11 mouse cellular contexts compared by ENCODE assay signal in the genomic region with DNA sequence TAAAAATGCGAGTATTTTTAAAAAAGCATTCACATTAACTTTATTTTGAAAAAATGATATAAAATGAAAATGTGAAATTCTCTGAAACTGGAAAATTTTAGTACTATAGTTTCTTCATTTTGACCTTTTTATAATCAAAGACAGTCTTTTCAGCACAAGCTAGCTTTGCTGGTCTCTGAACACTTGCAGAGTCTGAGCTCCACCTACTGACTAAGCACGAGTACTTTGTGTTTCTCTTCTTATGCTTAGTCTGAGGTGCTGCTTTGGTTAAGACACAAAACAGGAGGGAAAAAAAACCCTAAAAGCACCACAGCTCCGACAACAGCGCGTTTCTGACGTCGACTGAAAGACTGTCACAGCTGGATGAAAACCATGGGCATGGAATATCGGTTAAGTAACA.
DNase-seq lines count a peak whose midpoint lies in the region; ATAC-seq and TF ChIP-seq lines count a peak whose summit lies in the region.
"Had no signal": no experiment of that assay in that cellular context is flagged by ENCODE, and none has a peak within 500 bp of the region (broad histone marks: within the 10 kb centered on the region; RNA-seq: fewer than 3 reads in every experiment).

No protein-coding gene starts in this region.

- no peaks in the 10 kb centered on the region for H3K27me3 ChIP-seq in heart, adult 2 months (ENCODE audit: control insufficient read depth, insufficient read depth, low read length)
- H3K27me3 ChIP-seq in heart, embryonic 10.5 days (ENCODE audit: insufficient read depth, poor library complexity, severe bottlenecking) = no peaks in the 10 kb centered on the region
- H3K27me3 ChIP-seq in lung, embryonic 14.5 days (ENCODE audit: insufficient read depth, low read length) = no peaks in the 10 kb centered on the region
- no peaks in the 10 kb centered on the region for H3K27me3 ChIP-seq in hindbrain, embryonic 13.5 days
- H3K27me3 ChIP-seq: limb, embryonic 15.5 days; midbrain, embryonic 15.5 days had no signal

- no peak for ATAC-seq in lung, embryonic 14.5 days (ENCODE audit: insufficient read depth)
- no peak for ATAC-seq in hindbrain, embryonic 13.5 days (ENCODE audit: low FRiP score)
- ATAC-seq: midbrain, embryonic 15.5 days had no signal

- no peaks in the 10 kb centered on the region for H3K4me1 ChIP-seq in heart, adult 2 months (ENCODE audit: control insufficient read depth, insufficient read depth, low read length)
- H3K4me1 ChIP-seq in heart, embryonic 10.5 days = 0 out of 2 replicates have a peak, but pooled peaks cover 3% of the 10 kb centered on the region
- no peaks in the 10 kb centered on the region for H3K4me1 ChIP-seq in lung, embryonic 14.5 days (ENCODE audit: insufficient read depth)
- H3K4me1 ChIP-seq in hindbrain, embryonic 13.5 days (replicated peaks) = no peaks in the 10 kb centered on the region
- H3K4me1 ChIP-seq: midbrain, embryonic 15.5 days had no signal

- DNase-seq in heart, adult 2 months = no peak
- DNase-seq in heart, embryonic 10.5 days (ENCODE audit: low spot score) = no peak
- DNase-seq in lung, embryonic 14.5 days = peak; percentile 76
- no peak for DNase-seq in lung, postnatal 25 days (ENCODE audit: low spot score)
- peak; percentile 19 for DNase-seq in Muller cell, postnatal 12 days (ENCODE audit: inconsistent ontology term)
- DNase-seq in fibroblast of lung, adult 2 months (ENCODE audit: low read depth) = peak; percentile 24
- DNase-seq in ovary, postnatal 14 days (ENCODE audit: low spot score) = no peak
- DNase-seq: kidney, adult 8-10 months had no signal

- no peak for TF ChIP-seq POLR2A in heart, adult 2 months (IDR thresholded peaks at IDR 0.05; ENCODE audit: insufficient read depth, low read depth, low read length)

- WGBS in heart, adult 2 months = 59% methylated on average over 8 of the region's 8 CpGs
- WGBS in heart, embryonic 10.5 days = 66% methylated on average over 8 of the region's 8 CpGs
- WGBS in lung, embryonic 14.5 days = 68% methylated on average over 8 of the region's 8 CpGs
- 78% methylated on average over 8 of the region's 8 CpGs for WGBS in hindbrain, embryonic 13.5 days

- intact Hi-C loops in heart, adult 2 months (cut with DNase I) = loop anchor here (5.0 kb wide), 1 partner anchor 220 kb away; no protein-coding TSS in a partner anchor

- no peaks in the 10 kb centered on the region for H3K9me3 ChIP-seq in heart, embryonic 10.5 days
- no peaks in the 10 kb centered on the region for H3K9me3 ChIP-seq in lung, embryonic 14.5 days (ENCODE audit: low read depth, low read length)
- H3K9me3 ChIP-seq in hindbrain, embryonic 13.5 days = no peaks in the 10 kb centered on the region
- H3K9me3 ChIP-seq: limb, embryonic 15.5 days; midbrain, embryonic 15.5 days had no signal

- TF ChIP-seq EP300 in heart, adult 2 months (IDR thresholded peaks at IDR 0.05; ENCODE audit: insufficient read depth, low read depth, low read length) = no peak

- no peaks in the 10 kb centered on the region for H3K79me2 ChIP-seq in heart, adult 2 months (replicated peaks; ENCODE audit: control insufficient read depth, insufficient read depth, low read length)

- H3K36me3 ChIP-seq in heart, adult 2 months (ENCODE audit: control insufficient read depth, insufficient read depth, low read length) = no peaks in the 10 kb centered on the region
- peaks cover 6% of the 10 kb centered on the region; the same call in 1 of the 2 replicates for H3K36me3 ChIP-seq in heart, embryonic 10.5 days
- 0 out of 2 replicates have a peak, but pooled peaks cover 3% of the 10 kb centered on the region for H3K36me3 ChIP-seq in lung, embryonic 14.5 days (ENCODE audit: insufficient read depth)
- H3K36me3 ChIP-seq in hindbrain, embryonic 13.5 days = no peaks in the 10 kb centered on the region
- H3K36me3 ChIP-seq: limb, embryonic 15.5 days; midbrain, embryonic 15.5 days had no signal

- peak; percentile 53 for TF ChIP-seq CTCF in heart, adult 2 months (IDR thresholded peaks at IDR 0.05)
- TF ChIP-seq CTCF in lung, embryonic 14.5 days (IDR thresholded peaks at IDR 0.05; ENCODE audit: low read depth) = peak; percentile 59

- no peak overlapping the region for H3K4me2 ChIP-seq in lung, embryonic 14.5 days
- no peak overlapping the region for H3K4me2 ChIP-seq in hindbrain, embryonic 13.5 days
- H3K4me2 ChIP-seq: limb, embryonic 15.5 days; midbrain, embryonic 15.5 days had no signal

- H3K9ac ChIP-seq in heart, adult 2 months (ENCODE audit: low read depth, low read length) = no peak overlapping the region
- no peak overlapping the region for H3K9ac ChIP-seq in lung, embryonic 14.5 days
- no peak overlapping the region for H3K9ac ChIP-seq in hindbrain, embryonic 13.5 days
- H3K9ac ChIP-seq: limb, embryonic 15.5 days; midbrain, embryonic 15.5 days had no signal

- H3K27ac ChIP-seq in heart, adult 2 months = no peak overlapping the region
- no peak overlapping the region for H3K27ac ChIP-seq in heart, embryonic 10.5 days
- no peak overlapping the region for H3K27ac ChIP-seq in lung, embryonic 14.5 days (ENCODE audit: low read depth)
- no peak overlapping the region for H3K27ac ChIP-seq in hindbrain, embryonic 13.5 days
- H3K27ac ChIP-seq: limb, embryonic 15.5 days; midbrain, embryonic 15.5 days had no signal

- H3K4me3 ChIP-seq in heart, adult 2 months = no peak overlapping the region
- H3K4me3 ChIP-seq in heart, embryonic 10.5 days = no peak overlapping the region
- no peak overlapping the region for H3K4me3 ChIP-seq in lung, embryonic 14.5 days (ENCODE audit: low read depth, low read length)
- no peak overlapping the region for H3K4me3 ChIP-seq in hindbrain, embryonic 13.5 days
- H3K4me3 ChIP-seq: limb, embryonic 15.5 days; midbrain, embryonic 15.5 days had no signal

Comparison
In these comparisons a context has a peak if more than half of its experiments do, and no peak if none do; other contexts are left out.
1. DNase-seq: peak in lung, embryonic 14.5 days (single experiment), Muller cell, postnatal 12 days (single experiment) and fibroblast of lung, adult 2 months (single experiment); none in heart, adult 2 months (0 of 2), heart, embryonic 10.5 days (single experiment), lung, postnatal 25 days (single experiment) and ovary, postnatal 14 days (single experiment).